Mouse (Mus musculus): Measurements from ENCODE around the gene Slc38a11. TPM values are rescaled to one million over a fixed set of nuclear protein-coding genes. Genes with fewer than 3 reads are reported as not detected.

Slc38a11 gene
- total RNA-seq, 2 experiments from 2014 or later, result 1.9 to 2.4 TPM

Small RNAs within 50 kb of the gene (microRNA-seq; reads per million reads assigned to microRNA genes)
- gene Mir6337, result 0 reads per million in 2 experiments

Other genes with a start within 250 kb of the Slc38a11 start
- gene Cobll1, start 124.6 kb downstream of the Slc38a11 start, total RNA-seq (2021), result 10 to 100 TPM; 51.3 to 53.6 TPM
- gene Scn3a, start 203.6 kb upstream of the Slc38a11 start, total RNA-seq (2021), result 1 to 10 TPM; 2.7 to 2.8 TPM